Mouse (Mus musculus): ENCODE results near the gene Tmem144.
"Not testable (repeated sequence)": the region's sequence is repeated elsewhere in the genome, so short reads cannot be mapped to it uniquely, and the experiment has no call there.

Gene Tmem144

DNA sequence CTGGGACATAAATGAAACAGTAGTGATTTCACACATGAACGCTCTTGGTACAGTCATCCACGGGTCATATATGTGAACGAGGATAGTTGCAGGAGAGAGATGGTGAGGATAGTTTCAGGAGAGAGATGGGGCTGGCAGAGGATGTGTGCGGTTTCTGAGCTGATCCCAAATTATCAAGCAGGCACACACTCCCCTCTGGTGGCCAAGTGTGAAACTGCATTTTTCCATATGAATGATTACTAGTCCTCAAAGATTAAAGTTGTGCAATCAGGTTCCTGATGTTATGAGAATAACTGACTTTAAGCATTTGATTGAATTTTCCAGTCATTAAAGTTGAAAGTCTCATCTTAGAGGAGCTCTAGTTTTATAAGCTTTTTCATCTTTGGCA, 43.4 kb downstream of the Tmem144 start:
- DNase-seq (ENCODE audit: low spot score in 2 of 2) = peak; percentile 50 to 71

DNA sequence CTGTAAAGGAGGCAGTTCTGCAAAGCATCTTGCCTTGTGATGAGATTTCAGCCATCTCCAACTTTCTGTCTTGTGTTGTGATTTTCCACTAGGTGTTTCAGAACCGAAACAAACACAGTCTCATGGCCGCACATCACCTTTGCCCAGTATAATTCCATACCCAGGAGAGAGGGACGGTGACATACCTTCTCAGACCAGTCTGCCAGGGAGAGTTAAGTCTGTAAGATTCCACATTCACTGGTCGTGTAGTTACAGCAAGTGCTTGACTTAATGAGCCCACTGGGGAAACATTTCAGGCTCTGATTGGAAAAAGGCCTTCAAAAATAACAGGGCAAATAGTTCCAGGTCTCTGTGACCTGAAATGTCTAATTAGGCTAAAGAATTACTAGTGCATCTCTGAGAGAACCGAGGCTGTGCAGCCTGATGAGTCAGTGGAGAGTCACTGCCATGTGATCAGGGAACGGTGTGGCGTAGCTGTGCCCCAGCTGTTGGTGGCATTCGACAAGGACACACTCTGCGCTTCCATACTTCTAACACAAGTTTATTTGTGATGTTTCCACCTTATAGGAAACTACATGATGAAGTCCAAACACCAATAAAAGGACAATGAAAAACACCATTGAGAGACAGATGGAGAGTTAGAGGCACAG, 43.9 kb downstream of the Tmem144 start:
- no peak for DNase-seq (ENCODE audit: low spot score in 2 of 2)

DNA sequence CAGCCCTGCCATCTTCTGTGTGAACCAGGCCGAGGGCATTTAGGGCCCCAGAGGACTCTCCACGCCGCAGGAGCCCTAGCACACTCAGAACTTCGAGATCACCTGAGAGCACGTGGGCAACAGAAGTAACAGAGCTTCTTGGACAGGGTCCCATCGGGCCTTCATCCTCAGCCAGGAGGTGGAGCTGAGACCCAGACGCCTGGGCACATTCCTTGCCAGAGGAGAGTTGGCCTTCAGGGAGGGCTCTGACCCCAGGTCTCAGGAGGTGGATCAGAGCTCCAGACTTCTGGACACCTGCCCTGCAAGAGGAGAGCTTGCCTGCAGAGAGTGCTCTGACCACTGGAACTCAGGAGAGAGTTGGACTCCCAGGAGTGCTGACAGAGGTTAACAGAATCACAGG, 51.8 kb downstream of the Tmem144 start:
- not testable (repeated sequence) for DNase-seq (ENCODE audit: low spot score in 2 of 2)

DNA sequence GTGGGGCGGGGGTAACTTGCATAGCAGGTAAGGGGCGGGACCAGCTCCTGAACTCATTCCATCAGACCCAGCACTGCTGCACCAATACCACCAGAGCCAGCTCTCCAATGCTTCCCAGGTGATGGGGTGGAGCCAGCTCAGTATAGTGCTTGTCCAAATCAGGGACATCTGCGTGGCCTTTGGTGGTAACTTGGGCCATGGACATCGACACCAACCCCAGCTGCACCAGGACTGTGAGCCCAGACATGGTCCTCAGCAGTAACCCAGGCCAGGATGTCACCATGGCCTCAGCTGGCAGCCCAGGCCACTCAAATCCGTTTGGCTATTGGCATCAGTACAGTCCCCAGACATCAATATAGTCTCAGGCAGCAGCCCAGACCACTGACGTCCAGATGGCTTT, 60.3 kb downstream of the Tmem144 start:
- DNase-seq (ENCODE audit: low spot score in 2 of 2) = no peak

DNA sequence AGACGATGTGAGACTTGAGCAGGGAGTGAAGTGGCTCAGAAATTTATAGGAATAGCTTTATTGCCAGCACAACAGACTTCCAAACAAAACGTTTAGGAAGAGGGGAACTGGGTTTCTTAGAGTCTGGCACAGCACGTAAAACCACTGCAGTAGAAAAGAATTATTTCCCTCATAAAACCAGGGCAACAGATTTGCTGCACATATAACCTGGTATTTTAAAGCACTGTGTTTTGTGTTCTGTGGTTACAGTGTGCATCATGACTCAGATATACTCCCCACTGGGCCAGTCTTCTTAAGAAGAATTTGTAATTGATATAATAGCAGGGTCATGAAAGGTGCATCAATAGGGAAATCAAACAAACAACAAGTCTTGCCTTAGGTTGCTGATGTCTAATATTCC, 62.2 kb downstream of the Tmem144 start:
- no peak for DNase-seq (ENCODE audit: low spot score in 2 of 2)

DNA sequence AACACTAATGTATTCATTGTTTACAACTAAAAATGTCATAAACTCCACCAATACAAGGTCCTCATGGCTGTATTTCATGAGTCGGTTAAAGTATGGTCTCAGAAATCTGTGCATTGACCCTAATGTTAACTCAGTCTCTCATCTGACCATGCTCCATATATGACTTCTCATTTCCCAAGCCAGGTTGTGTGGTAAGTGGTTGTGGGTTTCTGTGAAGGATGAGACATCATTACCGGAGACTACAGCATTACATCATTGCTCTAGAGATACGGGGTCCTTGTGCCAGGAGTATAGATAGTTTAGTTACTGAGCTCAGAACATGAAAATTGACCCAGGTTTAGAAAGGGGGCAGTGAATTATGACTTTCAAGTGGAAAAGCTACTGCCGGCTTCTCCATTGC, 63.0 kb downstream of the Tmem144 start:
- DNase-seq (ENCODE audit: low spot score in 2 of 2) = no peak

DNA sequence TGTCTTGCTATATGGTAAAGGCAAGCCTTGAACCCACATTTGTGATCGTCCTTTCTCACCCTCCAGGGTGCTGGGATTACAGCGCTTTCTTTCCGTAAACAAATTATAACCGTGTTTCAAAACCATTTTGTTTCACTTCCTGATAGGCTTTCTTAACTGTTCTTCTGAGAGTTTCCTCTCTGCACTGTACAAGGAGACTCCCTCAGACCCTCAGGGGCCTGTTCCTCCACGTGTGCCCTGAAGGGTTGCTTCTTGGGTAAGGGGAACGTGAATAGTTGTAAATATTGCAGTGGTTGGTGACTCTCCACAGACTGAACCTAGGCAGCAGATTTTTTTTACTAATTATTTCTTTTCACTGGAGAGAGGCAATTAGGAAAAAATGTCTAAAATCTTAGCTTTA, 63.6 kb downstream of the Tmem144 start:
- no peak for DNase-seq (ENCODE audit: low spot score in 2 of 2)

DNA sequence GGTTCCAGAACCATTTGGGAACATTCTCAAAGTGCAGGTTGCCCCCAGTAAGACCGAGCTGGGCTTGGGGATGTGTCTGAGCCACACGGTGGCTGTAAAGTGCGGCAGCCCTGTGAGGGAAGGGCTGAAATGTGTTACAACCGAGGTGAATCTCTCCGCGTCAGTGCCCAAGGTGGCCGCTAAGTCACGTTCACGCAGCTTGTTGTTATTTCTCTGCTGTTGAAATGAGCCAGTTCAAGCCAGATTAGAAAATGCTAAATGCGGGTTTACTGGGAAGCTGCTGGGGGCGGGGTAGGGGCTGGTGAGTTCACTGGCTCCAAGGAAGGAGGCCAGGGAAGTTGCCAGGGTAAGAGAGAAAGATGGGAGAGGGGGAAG, 68.2 kb downstream of the Tmem144 start:
- no peak for DNase-seq (ENCODE audit: low spot score in 2 of 2)

DNA sequence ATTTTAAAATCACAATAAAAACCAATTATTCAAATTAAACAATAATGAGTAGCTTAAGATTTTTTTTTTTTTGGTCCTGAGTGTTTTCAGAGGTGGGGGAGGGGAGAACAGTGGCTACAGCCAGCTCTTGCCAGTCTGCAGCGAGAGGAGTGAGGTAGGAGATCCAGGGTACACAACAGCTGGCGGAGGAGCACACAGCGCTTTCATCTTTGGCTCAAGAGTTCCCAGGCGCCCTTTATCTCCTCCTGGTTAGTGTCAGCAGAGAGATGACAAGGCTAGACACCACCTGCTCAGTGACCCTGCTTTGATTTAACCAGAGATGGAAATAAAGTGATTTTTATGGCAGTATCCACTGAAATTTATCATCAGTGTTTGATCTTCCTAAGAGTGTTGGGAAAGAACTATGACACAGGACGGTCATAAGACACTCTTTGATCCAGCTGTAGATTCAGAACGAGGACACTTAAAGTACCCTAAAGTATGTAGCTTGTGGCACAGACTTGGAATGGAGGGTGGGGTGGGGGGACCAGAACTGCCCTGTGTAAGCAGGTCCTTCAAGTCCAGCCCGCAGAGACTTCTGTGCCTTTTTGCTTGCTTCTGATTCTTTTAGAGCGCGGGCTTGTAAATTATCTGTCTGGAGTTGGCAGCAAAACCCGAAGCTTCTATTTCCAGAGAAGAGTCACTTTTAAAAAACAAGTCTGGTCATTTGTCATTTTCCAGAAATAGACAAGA, 68.8 kb downstream of the Tmem144 start:
- DNase-seq (ENCODE audit: low spot score in 2 of 2) = no peak

DNA sequence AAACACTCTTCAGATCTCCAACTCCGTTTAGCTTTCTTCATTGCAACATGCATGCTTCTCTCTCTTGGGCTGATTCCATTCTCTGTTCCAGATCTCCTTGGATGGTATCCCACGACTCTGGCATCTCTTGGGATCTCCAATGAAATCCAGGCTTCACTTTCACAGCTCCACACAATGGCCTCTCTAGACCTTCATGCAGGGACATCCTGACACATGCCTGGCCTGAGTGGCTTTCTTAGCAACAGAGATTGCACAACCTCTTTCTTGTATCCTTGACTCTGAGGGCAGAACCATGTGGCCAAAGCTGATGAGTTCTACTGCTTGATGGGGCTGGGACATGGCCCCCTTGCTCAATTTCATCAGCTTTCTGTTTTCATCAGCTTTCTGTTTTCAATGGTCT, 79.9 kb downstream of the Tmem144 start:
- no peak for DNase-seq (ENCODE audit: low spot score in 2 of 2)
